Mouse (Mus musculus) mouse embryonic stem cell (cell line): Measurements from ENCODE around the gene Palm2.

Experiments
- in situ Hi-C, 2 experiments: fragments of 300-500 bp; cut with MboI; formaldehyde crosslinking; loops; 1 replicate in 1 of 2; 3 replicates in 1 of 2; pipeline ENCODE4 v1.14.3; 2019 to 2020; ENCODE audit warnings: low sequenced_read_pairs in 2 of 2, low pct_unique_long_range_greater_than_20kb in 1 of 2, mixed read lengths in 1 of 2; ENCODE audit not compliant: unreplicated experiment in 1 of 2

Gene Palm2

GRCm38 (mm10) chr4:57600685-57601457 is 166.8 kb downstream of the Palm2 start:
- in situ Hi-C loops = no loop called here

- in situ Hi-C loops = no loop called here
Observed at GRCm38 (mm10) chr4:57601458-57601835, 167.4 kb downstream of the Palm2 start.

GRCm38 (mm10) chr4:57601903-57602617 is 168.0 kb downstream of the Palm2 start:
- in situ Hi-C loops = no loop called here

DNA sequence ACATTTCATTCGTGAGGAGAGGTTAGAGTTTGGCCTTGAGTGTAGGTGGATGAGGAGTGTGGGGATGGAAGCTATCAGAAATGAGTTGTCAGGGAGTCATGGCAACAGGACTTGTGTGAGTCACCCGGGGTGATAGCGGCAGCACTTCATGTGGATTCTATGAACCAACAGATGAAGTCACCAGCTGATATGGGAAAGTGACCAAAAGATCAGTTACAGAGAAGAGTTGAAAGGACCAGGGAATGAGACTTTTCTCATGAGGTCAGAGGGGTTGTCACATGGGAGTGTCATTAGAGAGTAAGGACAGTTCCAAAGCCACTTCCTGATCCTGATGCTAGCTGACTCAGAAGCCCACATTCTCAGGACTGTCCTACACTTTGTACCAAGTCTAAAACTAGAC is 172.2 kb downstream of the Palm2 start:
- in situ Hi-C loops = no loop called here

GRCm38 (mm10) chr4:57607247-57607942 is 173.3 kb downstream of the Palm2 start:
- in situ Hi-C loops = no loop called here

DNA sequence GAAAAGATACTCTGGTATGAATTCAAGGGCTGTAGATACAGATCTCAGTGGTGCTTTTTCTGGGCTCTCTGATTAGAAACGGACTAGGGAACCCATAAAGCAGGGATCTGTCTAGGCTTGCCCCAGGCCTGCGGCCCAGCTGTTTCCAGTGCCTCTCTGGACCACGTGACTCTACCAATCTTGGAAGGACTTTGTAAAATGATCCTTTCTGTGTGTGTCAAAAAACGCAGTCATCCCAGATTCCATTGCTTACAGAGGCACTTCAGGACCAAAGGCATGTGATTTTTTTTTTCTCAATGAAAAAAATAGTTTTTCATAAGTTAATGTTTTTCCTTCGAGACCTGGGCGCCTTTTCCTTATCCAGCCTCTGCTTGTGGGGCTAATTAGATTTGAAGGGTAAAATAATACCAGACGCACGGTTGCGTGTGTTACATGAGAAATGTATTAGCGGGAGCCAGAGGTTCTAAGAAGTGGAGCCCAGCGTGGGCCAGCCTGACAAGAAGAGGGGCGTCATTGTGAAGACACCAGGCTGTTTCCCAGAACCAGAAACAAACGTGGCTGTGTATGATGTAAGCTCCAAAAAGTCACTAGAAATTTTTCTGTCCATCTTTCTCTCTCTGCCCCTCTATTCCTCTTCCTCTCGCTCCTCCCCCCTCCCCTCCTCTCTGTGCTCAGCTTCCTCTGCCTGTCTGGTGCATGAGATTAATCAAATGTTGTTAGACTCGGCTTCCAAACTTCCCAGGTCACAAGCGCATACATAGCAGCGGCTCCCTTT is 177.4 kb downstream of the Palm2 start:
- in situ Hi-C loops = no loop called here

DNA sequence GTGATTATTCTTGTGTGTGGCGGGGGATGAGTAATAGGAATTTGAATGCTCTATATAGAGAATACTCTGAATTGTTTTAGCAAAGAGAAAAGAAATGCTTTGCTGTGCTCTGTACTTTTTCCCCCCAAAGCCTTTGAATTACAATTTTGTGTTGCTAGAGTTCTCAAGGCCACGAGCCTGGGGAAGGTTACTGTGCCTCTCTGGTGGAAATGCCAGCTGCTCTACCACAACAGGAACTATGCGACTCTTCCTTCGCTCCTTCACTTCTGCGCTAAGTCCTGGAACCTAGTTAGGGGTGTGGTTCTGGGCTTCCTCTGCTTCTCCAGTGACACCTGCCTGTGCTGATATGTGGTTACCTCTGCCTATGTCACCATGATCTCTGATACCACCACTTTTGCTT is 178.7 kb downstream of the Palm2 start:
- in situ Hi-C loops = no loop called here

- in situ Hi-C loops = no loop called here
Observed at GRCm38 (mm10) chr4:57614686-57615085, 180.6 kb downstream of the Palm2 start.

DNA sequence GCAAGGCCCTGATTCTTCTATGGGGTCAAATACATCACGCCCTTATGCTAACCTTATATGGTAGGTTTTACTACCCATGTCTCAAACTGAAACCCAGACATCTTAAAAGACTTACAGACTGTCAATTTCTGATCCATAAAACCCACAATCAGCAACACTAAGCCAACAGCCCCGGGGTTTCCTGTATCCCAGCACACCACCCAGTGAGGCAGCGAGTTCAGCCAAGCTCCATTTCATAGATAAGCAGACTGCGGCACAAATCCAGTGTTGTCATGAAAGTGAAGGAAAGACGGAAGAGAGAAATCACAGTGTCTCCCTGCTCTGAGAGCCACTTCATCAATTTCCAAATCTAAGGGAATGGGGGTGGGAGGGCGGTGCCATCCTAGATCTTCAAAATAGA is 184.7 kb downstream of the Palm2 start:
- in situ Hi-C loops = no loop called here

- in situ Hi-C loops = no loop called here
Observed at GRCm38 (mm10) chr4:57622816-57623215, 188.8 kb downstream of the Palm2 start.

- in situ Hi-C loops = no loop called here
Observed at GRCm38 (mm10) chr4:57624819-57625218, 190.8 kb downstream of the Palm2 start.

GRCm38 (mm10) chr4:57625306-57625705 is 191.3 kb downstream of the Palm2 start:
- in situ Hi-C loops = no loop called here

DNA sequence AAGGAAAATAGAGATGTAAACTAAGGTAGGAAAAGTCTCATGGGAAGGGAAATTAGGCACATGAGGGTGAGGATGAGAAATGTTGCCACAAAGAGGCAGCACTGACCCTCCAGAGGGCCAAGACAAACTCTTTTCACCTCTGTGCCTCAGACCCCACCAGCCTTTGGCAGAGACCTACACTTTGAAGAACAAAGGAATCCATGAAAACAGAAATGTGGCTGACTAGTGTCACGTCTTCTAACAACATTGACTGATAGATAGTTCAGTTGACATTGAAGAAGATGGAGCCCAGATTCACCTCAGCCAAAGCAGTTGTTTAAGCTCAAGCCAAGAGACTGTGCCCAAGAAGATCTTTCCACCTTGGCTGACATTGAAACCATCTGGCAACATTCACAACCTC is 191.7 kb downstream of the Palm2 start:
- in situ Hi-C loops = no loop called here

- in situ Hi-C loops = no loop called here
Observed at GRCm38 (mm10) chr4:57626921-57627320, 192.9 kb downstream of the Palm2 start.

GRCm38 (mm10) chr4:57632386-57632785 is 198.3 kb downstream of the Palm2 start:
- in situ Hi-C loops = no loop called here

DNA sequence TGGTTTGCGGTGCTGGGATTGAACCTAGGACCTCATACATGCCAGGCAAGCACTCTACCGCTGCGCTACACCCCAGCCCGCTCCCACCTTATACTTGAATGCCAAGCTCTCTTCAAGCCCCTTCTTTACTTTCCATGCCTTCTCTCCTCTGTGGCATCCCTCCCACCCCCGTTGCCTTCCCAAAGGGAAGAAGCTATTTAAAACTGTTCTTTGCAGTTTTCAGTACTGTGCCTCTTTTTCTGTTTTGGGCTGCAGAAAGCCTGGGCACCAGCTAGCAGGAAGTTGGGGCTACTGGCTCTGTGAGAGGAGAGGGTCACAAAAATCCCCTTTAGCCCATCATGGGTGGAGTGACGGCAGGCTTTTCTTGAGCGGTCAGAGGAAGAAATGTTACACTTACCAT is 199.0 kb downstream of the Palm2 start:
- in situ Hi-C loops = no loop called here

DNA sequence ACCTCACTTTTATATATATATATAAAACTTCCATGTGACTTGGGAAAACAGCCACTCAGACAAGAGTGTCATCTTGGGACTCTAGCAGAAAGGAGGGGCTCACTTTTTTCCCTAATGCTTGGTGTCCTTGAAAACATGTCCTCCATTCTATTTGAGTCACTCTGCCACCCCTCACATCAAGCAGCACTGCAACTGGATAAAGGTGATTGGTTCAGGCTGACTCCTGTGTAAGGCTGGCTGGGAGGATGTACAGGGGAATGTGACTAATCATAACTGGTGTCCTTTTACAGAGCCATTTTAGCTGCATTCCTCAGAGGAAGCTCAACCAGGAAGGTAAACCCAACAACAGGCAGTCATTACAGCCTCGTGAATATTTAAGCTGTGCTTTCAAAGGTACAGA is 200.9 kb downstream of the Palm2 start:
- in situ Hi-C loops = no loop called here

- in situ Hi-C loops = no loop called here
Observed at GRCm38 (mm10) chr4:57636782-57637482, 202.9 kb downstream of the Palm2 start.
